Mouse (Mus musculus): ENCODE data around the gene Slit3. TPM values are rescaled to one million over a fixed set of nuclear protein-coding genes. Genes with fewer than 3 reads are reported as not detected.

Gene Slit3
- polyA plus RNA-seq, 1 experiment = 211 TPM

DNA sequence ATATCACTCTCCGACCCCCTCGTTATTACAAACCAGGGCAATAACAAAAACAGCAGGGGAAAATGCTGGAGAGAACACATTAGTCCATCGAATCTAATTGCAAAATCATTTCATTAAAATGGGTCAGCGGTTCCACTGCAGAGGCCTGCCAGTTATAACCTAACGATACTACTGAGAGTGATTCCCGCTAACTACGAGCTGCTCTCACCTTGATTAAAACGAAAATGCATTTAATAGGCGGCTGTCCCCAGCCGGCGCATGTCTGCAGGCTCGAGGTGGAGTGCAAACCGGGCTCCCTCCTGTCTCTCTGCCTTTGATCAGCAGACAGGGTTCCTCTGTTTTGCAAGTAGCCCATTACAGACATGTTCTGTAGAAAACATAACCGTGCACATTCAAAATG lies 498.4 kb downstream of the Slit3 start:
- H3K4me3 ChIP-seq (ENCODE audit: insufficient read depth, low read length) = no peak overlapping the region
- TF ChIP-seq POLR2A (IDR thresholded peaks at IDR 0.05; ENCODE audit: low read depth, low read length) = no peak
- no peak for TF ChIP-seq CTCF (IDR thresholded peaks at IDR 0.05; ENCODE audit: borderline replicate concordance, insufficient read depth, low read length)
- no peak overlapping the region for H3K27ac ChIP-seq (ENCODE audit: insufficient read depth, low read length)
- H3K4me1 ChIP-seq (ENCODE audit: control insufficient read depth, insufficient read depth, low read length) = no peaks in the 10 kb centered on the region

DNA sequence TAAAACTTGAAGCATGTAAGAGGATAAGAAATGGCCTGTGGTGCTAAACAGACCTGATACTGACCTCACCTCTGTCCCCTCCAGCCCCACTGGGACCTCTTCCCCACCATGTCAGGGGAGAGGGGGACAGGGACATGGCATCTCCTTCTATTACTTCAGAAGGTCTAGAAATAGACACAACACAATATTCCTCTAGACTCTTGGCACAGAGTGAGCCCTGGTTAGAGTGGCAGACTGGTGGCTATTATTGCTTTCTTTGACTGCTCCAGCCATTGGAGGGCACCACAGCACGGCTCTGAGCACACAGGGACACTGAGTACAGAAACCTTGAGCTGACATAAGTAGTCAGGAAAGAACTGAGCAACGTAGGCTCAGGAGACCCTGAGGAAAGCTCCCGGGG lies 501.7 kb downstream of the Slit3 start:
- H3K27ac ChIP-seq (ENCODE audit: insufficient read depth, low read length) = no peak overlapping the region
- no peaks in the 10 kb centered on the region for H3K4me1 ChIP-seq (ENCODE audit: control insufficient read depth, insufficient read depth, low read length)
- no peak for TF ChIP-seq CTCF (IDR thresholded peaks at IDR 0.05; ENCODE audit: borderline replicate concordance, insufficient read depth, low read length)
- no peak for TF ChIP-seq POLR2A (IDR thresholded peaks at IDR 0.05; ENCODE audit: low read depth, low read length)
- H3K4me3 ChIP-seq (ENCODE audit: insufficient read depth, low read length) = no peak overlapping the region

DNA sequence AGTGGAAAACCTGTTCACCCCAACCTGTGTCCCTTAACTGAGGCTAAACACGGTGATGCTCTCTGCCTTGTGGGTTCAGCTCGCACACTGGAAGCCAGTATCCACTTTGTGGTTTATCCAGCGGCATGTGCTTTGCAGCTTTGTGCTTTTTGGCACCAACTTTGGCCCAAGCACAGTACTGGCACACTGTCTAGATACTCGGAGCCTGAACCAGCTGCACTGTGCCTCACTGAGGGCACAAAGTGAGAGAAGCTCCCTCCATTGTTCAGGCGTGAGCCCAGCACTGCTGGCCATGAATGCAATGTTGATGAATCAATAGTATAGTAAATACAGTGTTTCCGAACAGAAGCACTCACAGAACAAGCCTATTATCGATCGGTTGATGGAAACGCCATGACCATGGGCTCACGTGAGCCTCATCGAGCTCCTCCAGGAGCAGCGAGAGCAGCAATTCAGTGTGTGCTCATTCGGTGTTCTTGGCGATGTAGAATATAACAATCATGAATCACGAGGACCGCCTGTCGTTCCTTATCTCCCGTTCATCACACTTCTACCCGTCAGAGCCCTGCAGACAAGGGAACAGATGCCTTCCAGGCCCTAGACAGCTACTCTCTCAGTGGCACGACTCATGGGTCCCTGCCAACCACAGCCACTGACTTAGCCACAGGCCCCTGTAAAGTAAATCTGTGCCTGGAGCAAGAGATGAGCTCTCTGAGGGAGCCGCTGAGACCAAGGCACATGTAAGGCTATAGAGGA lies 503.7 kb downstream of the Slit3 start:
- no peak for TF ChIP-seq CTCF (IDR thresholded peaks at IDR 0.05; ENCODE audit: borderline replicate concordance, insufficient read depth, low read length)
- TF ChIP-seq POLR2A (IDR thresholded peaks at IDR 0.05; ENCODE audit: low read depth, low read length) = no peak
- Histone ChIP-seq H3K27ac (ENCODE audit: insufficient read depth, low read length) (no peak overlapping the region), H3K4me3 (ENCODE audit: insufficient read depth, low read length) (no peak overlapping the region)

DNA sequence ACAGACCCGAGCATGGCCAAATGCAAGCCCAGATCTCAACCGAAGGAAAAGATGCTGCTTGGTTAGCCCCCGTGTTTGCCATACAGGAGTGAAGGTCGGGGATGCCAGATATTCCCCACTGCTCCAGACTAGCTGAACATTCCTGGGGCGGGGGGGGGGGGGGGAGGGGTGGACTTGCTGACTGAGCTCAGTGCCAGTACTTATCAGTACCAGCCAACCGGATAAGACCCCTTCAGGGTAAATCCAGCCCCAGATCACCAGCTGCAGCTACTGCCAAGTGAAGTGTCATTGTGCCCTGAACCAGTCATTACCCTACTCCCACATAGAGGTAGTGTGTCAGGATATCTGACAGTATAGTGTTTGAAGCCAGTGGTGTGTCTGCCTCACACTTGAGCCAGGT lies 504.6 kb downstream of the Slit3 start:
- no peak overlapping the region for H3K27ac ChIP-seq (ENCODE audit: insufficient read depth, low read length)
- TF ChIP-seq CTCF (IDR thresholded peaks at IDR 0.05; ENCODE audit: borderline replicate concordance, insufficient read depth, low read length) = no peak
- TF ChIP-seq POLR2A (IDR thresholded peaks at IDR 0.05; ENCODE audit: low read depth, low read length) = no peak
- H3K4me1 ChIP-seq (ENCODE audit: control insufficient read depth, insufficient read depth, low read length) = no peaks in the 10 kb centered on the region
- no peak overlapping the region for H3K4me3 ChIP-seq (ENCODE audit: insufficient read depth, low read length)

More for the DNA sequence above, 503.7 kb downstream of the Slit3 start:
- no peaks in the 10 kb centered on the region for H3K4me1 ChIP-seq (ENCODE audit: control insufficient read depth, insufficient read depth, low read length)

DNA sequence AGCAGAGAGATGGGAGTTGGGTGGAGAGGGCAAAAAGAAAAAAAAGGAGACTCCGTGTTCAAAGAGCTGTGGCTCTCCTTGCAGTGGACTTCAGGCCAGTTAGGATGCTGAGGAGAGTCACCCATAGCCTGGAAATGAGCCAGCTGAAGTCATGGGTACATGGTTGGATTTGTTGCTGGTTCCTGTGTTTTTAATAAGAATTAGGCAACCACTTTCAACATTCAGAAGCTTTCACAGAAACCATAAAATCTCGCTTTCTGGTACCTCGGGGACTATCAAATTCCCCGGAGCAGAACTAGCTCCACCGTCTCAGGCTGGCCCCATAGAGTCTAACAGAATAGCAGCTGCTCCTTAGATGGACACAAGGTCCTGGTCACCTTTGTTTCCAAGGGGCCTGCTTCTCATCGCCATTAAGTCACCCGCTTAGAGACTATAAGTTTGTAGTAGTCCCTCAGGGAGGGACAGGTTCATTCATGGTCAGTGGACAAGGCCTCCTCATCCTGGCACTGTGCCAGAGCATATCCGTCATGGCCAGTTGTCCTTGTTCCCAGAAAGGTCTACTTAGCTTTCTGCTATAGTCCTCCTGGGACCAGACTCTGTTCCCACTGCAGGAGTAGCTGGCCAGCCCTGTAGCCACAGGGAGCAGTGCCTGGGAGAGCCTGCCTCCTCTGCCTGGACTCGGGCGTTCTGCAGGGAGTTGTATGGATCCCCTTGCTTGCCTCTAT lies 505.3 kb downstream of the Slit3 start:
- no peak overlapping the region for H3K27ac ChIP-seq (ENCODE audit: insufficient read depth, low read length)
- TF ChIP-seq CTCF (IDR thresholded peaks at IDR 0.05; ENCODE audit: borderline replicate concordance, insufficient read depth, low read length) (no peak), POLR2A (IDR thresholded peaks at IDR 0.05; ENCODE audit: low read depth, low read length) (no peak)

DNA sequence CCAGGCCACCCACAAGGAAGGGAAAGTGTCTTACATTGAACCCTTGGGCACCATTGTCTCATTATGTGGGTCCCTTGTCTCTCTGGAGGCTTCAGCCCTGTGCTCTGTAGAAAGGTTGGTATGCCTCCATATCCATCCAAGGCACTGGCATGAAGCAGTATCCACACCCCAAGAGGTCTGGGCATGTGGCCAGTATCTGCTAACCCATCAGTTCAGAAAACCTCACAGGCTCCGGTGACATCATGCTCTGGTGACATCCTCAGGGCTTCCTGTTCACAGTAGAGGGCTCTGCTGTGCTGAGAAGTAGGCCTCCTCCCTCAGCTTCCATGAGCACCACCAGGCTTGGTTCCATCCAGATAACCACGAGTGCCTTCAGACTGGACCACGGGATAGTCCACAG lies 506.8 kb downstream of the Slit3 start:
- H3K27ac ChIP-seq (ENCODE audit: insufficient read depth, low read length) = no peak overlapping the region
- no peaks in the 10 kb centered on the region for H3K4me1 ChIP-seq (ENCODE audit: control insufficient read depth, insufficient read depth, low read length)
- no peak overlapping the region for H3K4me3 ChIP-seq (ENCODE audit: insufficient read depth, low read length)
- no peak for TF ChIP-seq POLR2A (IDR thresholded peaks at IDR 0.05; ENCODE audit: low read depth, low read length)
- TF ChIP-seq CTCF (IDR thresholded peaks at IDR 0.05; ENCODE audit: borderline replicate concordance, insufficient read depth, low read length) = no peak

More for the DNA sequence above, 505.3 kb downstream of the Slit3 start:
- H3K4me1 ChIP-seq (ENCODE audit: control insufficient read depth, insufficient read depth, low read length) = no peaks in the 10 kb centered on the region
- no peak overlapping the region for H3K4me3 ChIP-seq (ENCODE audit: insufficient read depth, low read length)

DNA sequence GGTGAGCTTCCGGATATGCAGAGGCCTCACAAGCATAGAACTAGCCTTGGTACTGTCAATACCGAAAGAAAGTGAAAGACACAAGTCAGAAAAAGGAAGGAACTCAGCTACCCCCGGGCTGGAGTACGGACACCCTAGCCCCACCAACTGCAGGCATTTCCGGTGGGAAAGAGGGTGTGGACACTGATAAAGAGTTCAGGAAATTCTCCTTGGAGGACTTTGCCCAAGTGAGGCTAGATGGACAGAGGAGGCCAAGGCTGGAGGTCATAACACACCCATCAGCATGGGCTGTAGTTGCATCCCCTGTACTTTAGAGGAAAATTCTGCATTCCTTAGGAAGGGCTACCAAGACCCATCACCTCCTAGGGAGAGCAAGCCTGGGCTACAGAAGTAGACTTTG lies 511.2 kb downstream of the Slit3 start:
- H3K4me1 ChIP-seq (ENCODE audit: control insufficient read depth, insufficient read depth, low read length) = no peaks in the 10 kb centered on the region
- TF ChIP-seq POLR2A (IDR thresholded peaks at IDR 0.05; ENCODE audit: low read depth, low read length) (no peak), CTCF (IDR thresholded peaks at IDR 0.05; ENCODE audit: borderline replicate concordance, insufficient read depth, low read length) (no peak)
- no peak overlapping the region for H3K27ac ChIP-seq (ENCODE audit: insufficient read depth, low read length)
- H3K4me3 ChIP-seq (ENCODE audit: insufficient read depth, low read length) = no peak overlapping the region

DNA sequence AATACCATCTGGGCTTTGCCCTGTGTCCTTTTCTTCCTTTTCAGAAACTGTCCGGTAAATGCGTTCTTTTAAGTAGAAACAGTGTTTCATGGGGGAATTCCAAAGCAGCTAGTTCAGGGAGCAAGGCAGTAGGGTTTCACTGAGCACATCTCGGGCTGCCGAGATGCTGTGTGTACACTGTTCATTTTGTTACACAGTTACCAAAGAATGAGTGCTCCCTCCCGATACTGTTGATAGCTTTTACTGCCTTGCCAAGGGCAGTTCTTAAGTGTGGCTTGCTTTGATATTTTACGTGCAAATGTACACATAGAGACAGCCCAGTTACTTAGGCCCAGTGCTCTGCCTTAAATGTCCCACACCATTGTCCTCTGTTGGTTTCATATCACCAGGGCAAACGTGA lies 516.1 kb downstream of the Slit3 start:
- H3K4me1 ChIP-seq (ENCODE audit: control insufficient read depth, insufficient read depth, low read length) = no peaks in the 10 kb centered on the region
- H3K27ac ChIP-seq (ENCODE audit: insufficient read depth, low read length) = no peak overlapping the region
- TF ChIP-seq POLR2A (IDR thresholded peaks at IDR 0.05; ENCODE audit: low read depth, low read length) (no peak), CTCF (IDR thresholded peaks at IDR 0.05; ENCODE audit: borderline replicate concordance, insufficient read depth, low read length) (no peak)
- no peak overlapping the region for H3K4me3 ChIP-seq (ENCODE audit: insufficient read depth, low read length)

DNA sequence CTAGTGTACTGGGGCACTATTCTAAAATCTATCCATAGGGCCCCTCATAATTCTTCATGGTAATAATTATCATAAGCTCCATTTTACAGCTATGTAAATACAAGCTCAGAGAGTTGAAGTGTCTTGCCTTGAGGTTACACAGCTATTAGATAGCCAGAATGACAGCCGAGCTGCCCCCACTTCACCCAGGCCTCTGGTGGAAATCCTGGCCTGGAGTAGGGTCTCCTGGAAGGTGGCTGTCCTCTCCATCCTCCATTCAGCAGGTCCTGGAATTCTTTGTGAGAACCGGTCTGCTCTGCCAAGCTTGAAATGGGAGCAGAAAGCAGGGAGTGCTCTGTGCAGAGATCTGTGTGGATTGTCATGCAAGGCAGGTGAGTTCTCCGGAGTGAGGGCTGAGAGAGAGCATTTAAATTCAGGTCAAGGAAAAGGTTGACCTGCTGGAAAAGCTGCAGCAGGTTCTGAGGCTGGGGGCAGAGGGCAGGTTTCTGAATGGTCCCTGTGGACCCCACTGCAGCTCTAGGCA lies 517.9 kb downstream of the Slit3 start:
- no peaks in the 10 kb centered on the region for H3K4me1 ChIP-seq (ENCODE audit: control insufficient read depth, insufficient read depth, low read length)
- no peak for TF ChIP-seq CTCF (IDR thresholded peaks at IDR 0.05; ENCODE audit: borderline replicate concordance, insufficient read depth, low read length)
- no peak for TF ChIP-seq POLR2A (IDR thresholded peaks at IDR 0.05; ENCODE audit: low read depth, low read length)
- H3K4me3 ChIP-seq (ENCODE audit: insufficient read depth, low read length) = no peak overlapping the region

DNA sequence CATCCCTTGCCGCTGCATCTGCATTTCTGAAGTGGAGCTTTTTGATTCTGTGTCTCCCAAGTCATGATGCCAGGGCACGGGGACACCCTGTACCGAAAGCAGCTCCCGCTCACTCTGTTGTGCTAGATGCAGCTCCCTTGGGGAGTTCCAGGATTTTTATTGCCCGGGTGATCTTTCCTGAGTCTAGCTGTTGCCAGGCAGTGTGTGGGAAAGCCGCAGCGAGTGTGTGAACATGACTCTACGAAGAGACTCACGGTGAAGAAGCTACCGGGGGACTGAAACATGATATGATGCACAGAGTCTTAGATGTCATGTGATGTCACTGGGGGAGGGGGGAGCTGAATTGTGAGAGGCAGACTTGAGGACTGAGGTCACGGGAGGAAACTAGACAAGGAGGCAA lies 518.4 kb downstream of the Slit3 start:
- H3K27ac ChIP-seq (ENCODE audit: insufficient read depth, low read length) = no peak overlapping the region
- no peak overlapping the region for H3K4me3 ChIP-seq (ENCODE audit: insufficient read depth, low read length)
- TF ChIP-seq POLR2A (IDR thresholded peaks at IDR 0.05; ENCODE audit: low read depth, low read length) (no peak), CTCF (IDR thresholded peaks at IDR 0.05; ENCODE audit: borderline replicate concordance, insufficient read depth, low read length) (no peak)
- H3K4me1 ChIP-seq (ENCODE audit: control insufficient read depth, insufficient read depth, low read length) = no peaks in the 10 kb centered on the region

More for the DNA sequence above, 517.9 kb downstream of the Slit3 start:
- H3K27ac ChIP-seq (ENCODE audit: insufficient read depth, low read length) = no peak overlapping the region
